Mouse (Mus musculus) limb, embryonic 13.5 days (tissue): Measurements from ENCODE around the gene Mdm2. TPM values are rescaled to one million over a fixed set of nuclear protein-coding genes. Genes with fewer than 3 reads are reported as not detected.

Experiments
- ATAC-seq: fragments of 200-750 bp; cut with Nextera tagmentation; 2 replicates; pipeline ENCODE4 v1.8.0; 2017; ENCODE audit warnings: low read depth, moderate number of reproducible peaks, moderate TSS enrichment; ENCODE audit not compliant: low FRiP score
- H3K27ac ChIP-seq: fragments of 300-500 bp; sonication (generic); 2 replicates; pipeline ENCODE4 v1.5.1; 2015; ENCODE audit warnings: inconsistent platforms, mild to moderate bottlenecking, moderate library complexity
- H3K27me3 ChIP-seq: fragments of 300-500 bp; sonication (generic); 2 replicates; pipeline ENCODE4 v1.6.1; 2015; ENCODE audit warnings: mild to moderate bottlenecking, inconsistent platforms
- H3K36me3 ChIP-seq: fragments of 300-500 bp; sonication (generic); 2 replicates; pipeline ENCODE4 v1.6.1; 2015; ENCODE audit warnings: inconsistent platforms, mild to moderate bottlenecking, moderate library complexity
- H3K4me1 ChIP-seq: fragments of 300-500 bp; sonication (generic); 2 replicates; pipeline ENCODE4 v1.6.1; 2015; ENCODE audit warnings: inconsistent platforms
- H3K4me2 ChIP-seq: fragments of 300-500 bp; sonication (generic); replicated peaks from 2 replicates; pipeline ENCODE4 v1.6.1; 2015; ENCODE audit warnings: inconsistent platforms, mild to moderate bottlenecking, moderate library complexity
- H3K4me3 ChIP-seq: fragments of 300-500 bp; sonication (generic); 2 replicates; pipeline ENCODE4 v1.5.1; 2015; ENCODE audit warnings: moderate library complexity, mild to moderate bottlenecking, inconsistent platforms
- H3K9ac ChIP-seq: fragments of 300-500 bp; sonication (generic); 2 replicates; pipeline ENCODE4 v1.6.1; 2015; ENCODE audit warnings: mild to moderate bottlenecking, inconsistent platforms
- H3K9me3 ChIP-seq: fragments of 300-500 bp; sonication (generic); 2 replicates; pipeline ENCODE4 v1.6.1; 2016; ENCODE audit warnings: inconsistent platforms
- WGBS: fragments of 180-500 bp; shearing (Covaris S2); methylation state at CpG from one replicate; pipeline ENCODE4 v1.1.7; 2015; 5-methylcytosine and 5-hydroxymethylcytosine counted together
- polyA plus RNA-seq: library from polyadenylated mRNA; unstranded; fragments of >200 nt; fragmentation: Nextera tagmentation; extraction: Ambion mirVana; gene quantifications from 2 replicates; pipeline ENCODE4 v1.2.1, GENCODE M21; 2015

Mdm2 gene
- polyA plus RNA-seq, 1 experiment from 2014 or later: 49.5 TPM

DNA sequence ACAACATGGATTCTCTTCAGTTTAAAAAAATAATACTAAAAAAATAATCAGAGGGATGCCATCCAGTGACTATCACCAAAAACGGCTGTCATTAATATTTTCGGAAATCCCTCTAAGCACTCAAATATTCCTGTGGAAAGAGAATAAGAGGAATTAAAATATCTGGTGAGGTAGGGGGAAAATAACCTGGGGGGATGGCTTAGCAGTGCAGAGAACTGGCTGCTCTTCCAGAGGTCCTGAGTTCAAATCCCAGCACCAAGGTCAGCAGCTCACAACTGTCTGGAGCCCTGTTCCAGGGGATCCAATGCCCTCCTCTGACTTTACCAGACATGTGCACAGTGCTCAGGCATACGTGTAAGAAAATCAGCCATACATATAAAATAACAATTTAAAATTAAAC lies 44.2 kb downstream of the Mdm2 start:
- WGBS: 95% methylated on average over 3 of the region's 3 CpGs
- no peaks in the 10 kb centered on the region for H3K27me3 ChIP-seq
- H3K4me3 ChIP-seq: no peak overlapping the region
- no peak for ATAC-seq
- H3K4me1 ChIP-seq: peaks cover 42% of the 10 kb centered on the region
- H3K27ac ChIP-seq: no peak overlapping the region
- H3K9ac ChIP-seq: no peak overlapping the region
- H3K36me3 ChIP-seq: no peaks in the 10 kb centered on the region
- H3K4me2 ChIP-seq: no peak overlapping the region
- H3K9me3 ChIP-seq: no peaks in the 10 kb centered on the region

DNA sequence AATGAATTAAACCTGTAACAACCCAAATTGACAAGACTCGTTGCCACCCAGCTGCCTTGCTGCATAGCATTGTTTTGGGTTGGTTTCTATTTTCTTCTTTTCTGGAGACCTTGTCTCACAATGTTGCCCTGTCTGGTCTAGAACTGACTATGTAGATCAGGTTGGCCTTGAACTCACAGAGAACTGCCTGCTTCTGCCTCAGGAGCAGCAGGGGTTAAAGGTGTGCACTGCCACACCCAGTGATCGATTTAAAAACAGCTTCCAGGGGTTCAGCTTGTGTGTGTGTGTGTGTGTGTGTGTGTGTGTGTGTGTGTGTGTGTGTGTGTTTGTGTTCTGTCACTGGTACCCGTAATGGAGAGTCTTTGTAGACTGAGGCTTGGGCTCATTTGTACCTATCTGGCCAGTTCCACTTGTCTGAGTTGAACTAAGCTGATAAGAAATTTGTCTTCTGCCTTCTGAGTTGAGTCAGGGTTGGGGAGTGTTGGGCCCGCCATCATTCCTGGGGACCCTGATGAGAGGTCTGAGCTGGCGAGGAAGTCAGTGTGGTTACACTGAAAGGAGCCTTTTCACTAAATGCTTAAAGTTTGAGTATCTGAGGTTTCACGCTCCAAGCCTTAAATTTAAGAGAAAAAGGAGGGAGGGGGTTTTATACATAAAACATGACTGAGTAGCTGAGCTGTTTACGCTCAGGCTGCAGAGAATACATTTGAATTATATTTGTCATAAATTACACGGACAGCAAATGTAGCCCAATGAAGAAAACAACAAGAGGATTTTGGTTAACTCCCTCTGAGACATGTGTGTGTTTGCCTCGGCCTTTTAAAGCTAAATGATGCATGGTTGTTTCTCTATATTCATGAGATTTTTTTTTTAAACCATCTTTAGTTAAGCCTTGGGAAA lies 44.9 kb downstream of the Mdm2 start:
- no peaks in the 10 kb centered on the region for H3K36me3 ChIP-seq
- no peaks in the 10 kb centered on the region for H3K9me3 ChIP-seq
- no peak overlapping the region for H3K27ac ChIP-seq
- no peak overlapping the region for H3K4me2 ChIP-seq
- no peak overlapping the region for H3K4me3 ChIP-seq
- H3K4me1 ChIP-seq: peaks cover 42% of the 10 kb centered on the region
- no peak for ATAC-seq
- WGBS: 62% methylated on average over 9 of the region's 9 CpGs
- no peaks in the 10 kb centered on the region for H3K27me3 ChIP-seq
- H3K9ac ChIP-seq: no peak overlapping the region

DNA sequence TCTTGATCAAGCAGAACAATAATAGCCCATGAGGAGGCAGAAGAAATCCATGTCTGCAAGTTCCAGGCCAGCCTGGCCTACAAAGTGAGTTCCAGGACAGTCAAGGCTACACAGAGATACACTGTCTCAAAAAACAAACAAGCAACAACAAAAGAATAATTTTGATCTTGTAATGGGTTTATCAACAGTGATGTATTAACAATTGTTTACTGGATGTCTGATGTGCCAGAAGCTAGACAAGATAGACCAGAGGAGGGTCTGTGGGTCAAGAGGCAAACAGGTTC lies 45.7 kb downstream of the Mdm2 start:
- no peak overlapping the region for H3K27ac ChIP-seq
- H3K36me3 ChIP-seq: no peaks in the 10 kb centered on the region
- H3K9ac ChIP-seq: no peak overlapping the region
- peaks cover 36% of the 10 kb centered on the region for H3K4me1 ChIP-seq
- no peak for ATAC-seq
- no peaks in the 10 kb centered on the region for H3K9me3 ChIP-seq
- H3K4me2 ChIP-seq: no peak overlapping the region
- no peak overlapping the region for H3K4me3 ChIP-seq
- no peaks in the 10 kb centered on the region for H3K27me3 ChIP-seq

DNA sequence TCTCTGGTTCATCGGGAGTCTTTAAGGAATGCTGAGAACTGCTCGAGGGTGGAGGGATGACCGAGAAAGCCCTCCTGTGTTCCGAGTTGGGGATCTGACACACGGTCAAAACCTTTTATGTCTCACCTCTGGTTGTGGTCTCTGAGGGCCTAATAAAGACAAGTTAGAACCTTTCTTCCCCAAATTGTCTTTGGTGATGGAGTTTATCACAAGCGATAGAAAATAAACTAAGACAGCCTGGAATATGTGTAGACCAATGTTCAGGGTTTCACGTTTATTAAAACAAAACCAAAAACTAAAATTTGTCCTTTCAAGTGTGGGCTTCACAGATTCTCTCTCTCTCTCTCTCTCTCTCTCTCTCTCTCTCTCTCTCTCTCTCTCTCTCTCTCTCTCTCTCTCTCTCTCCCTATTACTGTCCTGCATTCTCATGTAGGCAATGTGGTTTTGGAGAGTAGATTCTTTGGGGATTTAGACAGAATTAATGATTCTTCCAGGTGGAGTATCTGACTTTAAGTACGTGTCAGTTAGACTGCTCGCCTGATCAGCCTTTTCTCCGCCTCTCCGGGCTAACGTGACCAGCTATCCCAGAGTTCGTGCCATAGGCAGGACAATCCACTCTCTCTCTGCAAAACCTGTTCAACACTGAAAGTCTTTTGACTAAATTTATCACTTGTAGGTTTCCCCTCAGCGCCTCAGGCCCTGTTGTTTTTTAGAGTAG lies 46.2 kb downstream of the Mdm2 start:
- H3K4me2 ChIP-seq: peak overlapping the region; percentile 50
- ATAC-seq: no peak
- WGBS: 48% methylated on average over 14 of the region's 14 CpGs
- peak overlapping the region; percentile 17; the same call in 1 of the 2 replicates for H3K4me3 ChIP-seq
- H3K9me3 ChIP-seq: no peaks in the 10 kb centered on the region
- H3K9ac ChIP-seq: no peak overlapping the region
- H3K27ac ChIP-seq: no peak overlapping the region
- H3K4me1 ChIP-seq: peaks cover 36% of the 10 kb centered on the region
- no peaks in the 10 kb centered on the region for H3K27me3 ChIP-seq
- no peaks in the 10 kb centered on the region for H3K36me3 ChIP-seq

DNA sequence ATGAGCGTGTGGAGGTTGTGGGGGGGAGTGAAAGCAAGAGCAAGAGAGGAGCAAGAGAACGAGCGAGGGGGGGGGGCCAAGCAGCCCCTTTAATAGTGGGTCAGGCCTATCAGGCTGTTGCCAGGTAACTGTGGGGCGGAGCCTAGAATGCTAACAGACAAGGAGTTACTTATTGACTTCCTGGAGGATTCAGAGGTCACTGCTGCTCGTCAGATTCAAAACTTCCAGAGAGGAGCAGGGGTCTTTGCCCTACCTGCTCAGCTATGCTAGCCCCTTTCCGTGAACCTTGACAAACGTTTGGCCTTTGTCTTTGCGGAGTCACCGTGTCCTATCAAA lies 46.7 kb downstream of the Mdm2 start:
- peaks cover 32% of the 10 kb centered on the region for H3K4me1 ChIP-seq
- no peak overlapping the region for H3K9ac ChIP-seq
- no peaks in the 10 kb centered on the region for H3K9me3 ChIP-seq
- ATAC-seq: peak; percentile 46; the same call in 1 of the 2 replicates
- H3K27me3 ChIP-seq: no peaks in the 10 kb centered on the region
- no peak overlapping the region for H3K27ac ChIP-seq
- WGBS: 20% methylated on average over 9 of the region's 9 CpGs
- H3K36me3 ChIP-seq: no peaks in the 10 kb centered on the region
- peak overlapping the region; percentile 17; the same call in 1 of the 2 replicates for H3K4me3 ChIP-seq
- H3K4me2 ChIP-seq: peak overlapping the region; percentile 50

DNA sequence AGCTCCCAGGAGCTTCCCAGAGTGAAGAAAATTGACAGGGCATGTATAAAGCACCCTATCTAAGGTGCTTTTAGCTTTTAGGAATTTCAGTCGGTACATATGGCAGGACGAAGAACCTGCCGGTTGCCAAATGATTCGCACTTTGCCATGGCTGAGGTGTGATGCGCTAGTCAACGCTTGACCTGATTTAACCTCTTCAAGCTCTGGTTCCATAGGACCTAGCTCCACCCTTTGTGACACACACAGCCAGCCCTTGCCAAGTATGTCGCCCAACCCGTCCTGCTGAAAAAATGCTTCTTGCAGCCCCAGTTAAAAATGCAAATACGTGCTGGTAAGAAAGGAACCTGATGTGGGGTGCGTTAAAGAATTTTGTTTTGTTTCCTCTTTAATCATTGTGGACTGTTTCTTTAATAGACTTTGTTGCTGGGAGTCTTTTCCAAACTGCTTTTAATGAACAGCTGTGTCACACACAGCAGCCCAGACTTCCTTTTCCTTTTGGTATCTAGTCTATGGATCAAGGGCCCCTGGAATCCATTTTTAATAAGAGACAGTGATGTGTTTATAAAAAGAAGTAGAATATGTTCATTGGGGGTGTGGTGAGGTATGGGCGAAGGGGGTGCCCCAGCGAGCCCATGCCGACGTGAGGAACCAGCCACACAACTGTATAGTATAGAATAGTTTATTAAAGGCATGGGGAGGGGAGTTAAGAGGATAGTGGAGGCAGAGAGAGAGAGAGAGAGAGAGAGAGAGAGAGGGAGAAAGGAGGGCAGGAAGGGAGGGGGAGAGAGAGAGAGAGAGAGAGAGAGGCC lies 47.3 kb downstream of the Mdm2 start:
- 70% methylated on average over 14 of the region's 14 CpGs for WGBS
- Histone ChIP-seq H3K4me3 (no peak overlapping the region), H3K27me3 (no peaks in the 10 kb centered on the region), H3K9ac (no peak overlapping the region), H3K4me2 (peak overlapping the region; percentile 50), H3K9me3 (no peaks in the 10 kb centered on the region), H3K27ac (peak overlapping the region; percentile 3; the same call in 1 of the 2 replicates), H3K36me3 (no peaks in the 10 kb centered on the region), H3K4me1 (peaks cover 29% of the 10 kb centered on the region)
- ATAC-seq: no peak

DNA sequence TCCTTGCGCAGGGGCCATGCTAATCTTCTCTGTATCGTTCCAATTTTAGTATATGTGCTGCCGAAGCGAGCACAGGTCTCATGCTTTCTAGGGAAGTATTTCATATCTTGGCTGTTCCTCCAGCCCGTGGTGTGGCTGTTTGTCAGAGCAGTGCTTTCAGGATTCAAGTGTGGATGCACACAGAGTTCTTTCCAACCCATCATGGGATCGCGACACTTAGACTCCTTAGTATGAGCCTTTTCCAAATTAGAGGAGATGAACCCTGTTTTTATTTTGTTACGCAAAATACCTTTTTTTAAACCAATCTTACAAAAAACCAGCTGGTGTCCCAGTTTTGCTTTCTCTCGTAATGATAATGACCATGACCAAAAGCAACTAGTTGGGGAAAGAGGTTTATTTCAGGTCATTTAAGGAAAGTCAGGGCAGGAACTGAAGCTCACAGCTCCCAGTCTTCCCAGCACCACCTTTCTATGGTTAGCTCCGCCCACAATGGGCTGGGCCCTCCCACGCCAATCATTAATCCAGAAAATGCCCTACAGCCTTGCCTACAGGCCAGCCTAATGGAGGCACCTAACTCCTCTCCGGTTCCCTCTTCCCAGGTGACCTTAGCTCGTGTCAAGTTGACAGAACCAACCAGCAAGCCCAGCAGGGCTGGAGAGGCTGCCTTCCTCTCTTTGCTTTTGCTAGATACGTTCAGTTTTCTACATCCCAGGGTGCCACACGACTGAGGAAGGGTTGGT lies 48.1 kb downstream of the Mdm2 start:
- H3K9ac ChIP-seq: no peak overlapping the region
- H3K4me3 ChIP-seq: no peak overlapping the region
- H3K4me2 ChIP-seq: no peak overlapping the region
- H3K27ac ChIP-seq: 0 out of 2 replicates have a peak overlapping the region, but pooled peaks have one; percentile 3
- no peak for ATAC-seq
- H3K9me3 ChIP-seq: no peaks in the 10 kb centered on the region
- WGBS: 81% methylated on average over 15 of the region's 15 CpGs
- no peaks in the 10 kb centered on the region for H3K36me3 ChIP-seq
- H3K27me3 ChIP-seq: no peaks in the 10 kb centered on the region
- peaks cover 29% of the 10 kb centered on the region for H3K4me1 ChIP-seq

DNA sequence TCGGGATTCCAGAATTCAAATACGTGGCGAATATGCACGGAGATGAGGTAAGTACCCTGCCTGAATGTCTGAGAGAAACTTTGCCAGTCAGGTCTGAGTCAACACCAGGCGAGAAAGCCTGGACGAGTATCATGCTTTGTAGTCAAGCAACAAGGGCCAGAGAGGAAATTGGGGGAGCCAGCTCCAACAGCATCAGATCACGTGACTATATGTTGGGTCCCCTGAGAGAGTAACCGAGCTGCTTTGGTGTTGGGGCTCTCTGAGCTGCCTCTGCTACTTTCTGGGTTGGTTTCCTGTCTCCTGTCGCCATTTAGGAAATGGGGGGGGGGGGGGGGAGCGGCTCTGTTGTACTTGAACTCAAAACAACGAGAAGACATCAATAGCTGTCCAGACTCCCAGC lies 50.7 kb downstream of the Mdm2 start:
- Histone ChIP-seq H3K4me3 (no peak overlapping the region), H3K9ac (no peak overlapping the region), H3K27me3 (no peaks in the 10 kb centered on the region), H3K4me2 (no peak overlapping the region; the same call in 1 of the 2 replicates), H3K9me3 (no peaks in the 10 kb centered on the region), H3K36me3 (no peaks in the 10 kb centered on the region), H3K4me1 (peaks cover 26% of the 10 kb centered on the region), H3K27ac (peak overlapping the region; percentile 17)
- WGBS: 34% methylated on average over 11 of the region's 11 CpGs
- peak; percentile 51; the same call in 1 of the 2 replicates for ATAC-seq

DNA sequence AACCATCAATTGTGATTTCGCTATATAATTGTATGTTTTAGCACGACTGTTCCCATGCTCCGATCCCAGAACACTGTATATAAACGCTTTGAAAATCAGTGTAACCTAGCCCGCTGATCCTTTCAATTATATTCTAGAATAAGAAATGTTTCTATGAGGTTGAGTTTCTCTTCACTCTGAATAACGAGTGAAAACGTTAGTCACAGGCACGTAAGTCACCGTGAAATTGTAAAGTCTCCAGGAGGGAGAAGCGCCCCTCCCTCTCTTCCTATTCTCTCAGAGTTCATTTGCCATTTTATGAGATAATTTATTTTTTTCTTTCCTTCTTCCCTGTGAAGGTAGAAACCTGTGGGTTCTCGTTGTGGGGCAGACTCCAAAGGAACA lies 51.1 kb downstream of the Mdm2 start:
- 48% methylated on average over 11 of the region's 11 CpGs for WGBS
- Histone ChIP-seq H3K4me3 (no peak overlapping the region), H3K4me1 (peaks cover 26% of the 10 kb centered on the region), H3K27ac (peak overlapping the region; percentile 17), H3K4me2 (no peak overlapping the region; the same call in 1 of the 2 replicates), H3K36me3 (no peaks in the 10 kb centered on the region), H3K9ac (no peak overlapping the region), H3K9me3 (no peaks in the 10 kb centered on the region), H3K27me3 (no peaks in the 10 kb centered on the region)
- ATAC-seq: no peak

DNA sequence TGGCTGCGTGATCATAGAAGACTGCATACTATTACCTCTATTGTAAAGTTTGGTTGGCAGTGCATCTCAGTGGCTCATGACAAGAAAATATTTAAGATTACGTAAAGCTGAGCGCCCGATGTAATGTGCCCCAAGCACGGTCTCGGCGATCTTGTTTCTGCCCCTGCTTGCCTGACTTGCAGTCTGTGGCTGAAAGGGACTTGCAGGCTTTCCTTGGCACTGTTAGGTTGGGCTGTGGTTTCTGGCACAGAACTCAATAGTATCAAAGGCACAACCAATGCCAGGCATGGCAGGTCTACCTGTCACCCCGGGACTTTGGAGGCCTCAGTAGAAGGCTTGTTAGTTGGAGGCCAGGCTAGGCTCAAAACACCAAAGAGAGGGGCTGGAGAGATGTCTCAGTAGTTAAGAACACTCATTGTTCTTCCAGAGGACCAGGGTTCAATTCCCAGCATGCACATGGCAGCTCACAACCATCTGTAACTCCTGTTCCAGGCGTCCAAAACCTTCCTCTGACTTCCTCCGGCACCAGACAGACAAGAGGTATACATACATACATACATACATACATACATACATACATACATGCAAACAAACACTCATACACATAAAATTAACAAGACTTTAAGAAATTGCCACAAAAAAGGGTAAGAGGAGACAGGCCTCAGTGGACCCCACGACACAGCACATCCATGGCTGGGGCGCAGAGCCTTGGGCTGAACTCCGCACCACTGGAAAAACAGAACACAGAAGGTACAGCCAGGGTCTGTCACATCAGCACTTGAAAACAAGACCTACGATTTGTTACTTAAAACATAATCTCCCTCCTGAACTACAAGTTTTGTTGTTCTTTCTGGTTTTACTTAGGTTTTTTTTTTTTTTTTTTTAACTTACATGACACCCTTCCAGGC lies 51.8 kb downstream of the Mdm2 start:
- 87% methylated on average over 14 of the region's 14 CpGs for WGBS
- Histone ChIP-seq H3K9me3 (no peaks in the 10 kb centered on the region), H3K27ac (no peak overlapping the region; the same call in 1 of the 2 replicates), H3K36me3 (no peaks in the 10 kb centered on the region), H3K4me3 (no peak overlapping the region), H3K4me2 (no peak overlapping the region), H3K9ac (no peak overlapping the region), H3K27me3 (no peaks in the 10 kb centered on the region), H3K4me1 (peaks cover 21% of the 10 kb centered on the region)
- no peak for ATAC-seq
